Mouse (Mus musculus) myocyte (in vitro differentiated cells): Measurements from ENCODE around the gene Pla2g4a.

ENCODE experiments used
- MAX ChIP-seq: IDR thresholded peaks from one replicate; pipeline ENCODE4 v1.6.1; 2011; ENCODE audit warnings: low read depth, mild to moderate bottlenecking, control low read depth
- MYOG ChIP-seq, 3 experiments: IDR thresholded peaks; one replicate each; pipeline ENCODE4 v1.6.1; 2011; ENCODE audit warnings: control low read depth in 2 of 3, low read depth in 2 of 3, mild to moderate bottlenecking in 2 of 3; ENCODE audit not compliant: insufficient read length in 2 of 3, control insufficient read depth in 1 of 3, insufficient read depth in 1 of 3
- POLR2A ChIP-seq: IDR thresholded peaks from one replicate; pipeline ENCODE4 v1.6.1; 2011; ENCODE audit warnings: low read depth, mild to moderate bottlenecking, control low read depth, moderate library complexity; ENCODE audit not compliant: insufficient read length

- no peak for TF ChIP-seq POLR2A
- no peak for TF ChIP-seq MAX
- TF ChIP-seq MYOG (IDR thresholded peaks at IDR 0.05; ENCODE audit: control insufficient read depth in 1 of 3, insufficient read depth in 1 of 3, insufficient read length in 2 of 3, low read depth in 2 of 3), result no peak
Observed at GRCm38 (mm10) chr1:149919301-149919700, 41.8 kb downstream of the Pla2g4a start.
